Mouse (Mus musculus) liver, embryonic 11.5 days (tissue): ENCODE results near the gene Lrrc45. TPM values are rescaled to one million over a fixed set of nuclear protein-coding genes. Genes with fewer than 3 reads are reported as not detected.

Experiments used
- ATAC-seq: fragments of 200-750 bp; cut with Nextera tagmentation; replicated peaks from 2 replicates; pipeline ENCODE4 v1.8.0; 2017; ENCODE audit warnings: moderate number of reproducible peaks, mild to moderate bottlenecking, moderate TSS enrichment, moderate library complexity; ENCODE audit not compliant: low FRiP score
- DNase-seq: peaks from one replicate; pipeline ENCODE4 v3.0.0-alpha.2; 2017; ENCODE audit warnings: low spot score
- H3K27ac ChIP-seq: fragments of 300-500 bp; sonication (generic); 2 replicates; pipeline ENCODE4 v1.5.1; 2014; ENCODE audit warnings: mild to moderate bottlenecking, low read depth, low read length, control low read depth
- H3K27me3 ChIP-seq: fragments of 300-500 bp; sonication (generic); replicated peaks from 2 replicates; pipeline ENCODE4 v1.6.1; 2014; ENCODE audit warnings: low read length, mixed read lengths; ENCODE audit not compliant: control insufficient read depth, insufficient read depth
- H3K36me3 ChIP-seq: fragments of 300-500 bp; sonication (generic); 2 replicates; pipeline ENCODE4 v1.6.1; 2014; ENCODE audit warnings: mild to moderate bottlenecking, low read length, moderate library complexity, mixed read lengths; ENCODE audit not compliant: control insufficient read depth, insufficient read depth
- H3K4me1 ChIP-seq: fragments of 300-500 bp; sonication (generic); replicated peaks from 2 replicates; pipeline ENCODE4 v1.6.1; 2014; ENCODE audit warnings: low read length, mixed read lengths; ENCODE audit not compliant: control insufficient read depth, insufficient read depth
- H3K4me2 ChIP-seq: fragments of 300-500 bp; sonication (generic); 2 replicates; pipeline ENCODE4 v1.6.1; 2014; ENCODE audit warnings: mild to moderate bottlenecking, control low read depth, moderate library complexity
- H3K4me3 ChIP-seq: fragments of 300-500 bp; sonication (generic); 2 replicates; pipeline ENCODE4 v1.5.1; 2014; ENCODE audit warnings: low read depth, low read length, control low read depth
- H3K9ac ChIP-seq: fragments of 300-500 bp; sonication (generic); 2 replicates; pipeline ENCODE4 v1.6.1; 2014; ENCODE audit warnings: low read depth, low read length, control low read depth
- H3K9me3 ChIP-seq: fragments of 300-500 bp; sonication (generic); 2 replicates; pipeline ENCODE4 v1.6.1; 2016; ENCODE audit warnings: low read length, inconsistent platforms, mixed read lengths; ENCODE audit not compliant: control insufficient read depth
- WGBS: fragments of 180-500 bp; shearing (Covaris S2); extraction: QIAGEN DNeasy Blood & Tissue Kit; methylation state at CpG from one replicate; pipeline ENCODE4 v1.1.7; 2014; 5-methylcytosine and 5-hydroxymethylcytosine counted together
- polyA plus RNA-seq: library from polyadenylated mRNA; unstranded; fragments of >200 nt; fragmentation: Nextera tagmentation; extraction: Ambion mirVana; gene quantifications from 2 replicates; pipeline ENCODE4 v1.2.1, GENCODE M21; 2014

Lrrc45 gene
- polyA plus RNA-seq, 1 experiment from 2014 or later = 38.3 TPM

DNA sequence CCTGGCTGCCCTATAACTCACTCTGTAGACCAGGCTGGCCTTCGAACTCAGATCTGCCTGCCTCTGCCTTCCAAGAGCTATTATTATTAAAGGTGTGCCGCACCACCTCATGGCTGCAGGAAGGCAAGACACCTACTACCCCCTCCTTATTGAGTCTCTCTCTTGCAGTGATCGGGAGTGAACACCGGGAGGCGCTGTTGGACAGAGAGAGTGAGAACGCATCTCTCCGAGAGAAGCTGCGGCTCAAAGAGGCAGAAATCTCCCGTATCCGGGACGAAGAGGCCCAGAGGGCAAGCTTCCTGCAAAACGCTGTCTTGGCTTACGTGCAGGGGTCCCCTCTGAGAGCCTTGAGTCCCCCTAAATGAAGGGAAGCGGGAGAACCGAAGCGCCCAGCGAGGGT lies 6.7 kb downstream of the Lrrc45 start:
- DNase-seq = peak; percentile 85
- Histone ChIP-seq H3K36me3 (peaks cover 17% of the 10 kb centered on the region), H3K27me3 (peaks cover 26% of the 10 kb centered on the region), H3K9ac (no peak overlapping the region; the same call in 1 of the 2 replicates), H3K4me3 (peak overlapping the region; percentile 62; the same call in 1 of the 2 replicates), H3K9me3 (no peaks in the 10 kb centered on the region), H3K27ac (no peak overlapping the region), H3K4me2 (peak overlapping the region; percentile 99), H3K4me1 (peaks cover 21% of the 10 kb centered on the region)
- no peak; the same call in 1 of the 2 replicates for ATAC-seq
- WGBS = 13% methylated on average over 17 of the region's 17 CpGs

GRCm38 (mm10) chr11:120721124-120722066 lies 7.7 kb downstream of the Lrrc45 start, which contains the start of gene Rac3:
Rac3 (plus strand) TSS chr11:120721470.
- H3K27me3 ChIP-seq = peaks cover 26% of the 10 kb centered on the region
- peak within 1 kb of the TSS; percentile 62 for H3K4me3 ChIP-seq
- H3K27ac ChIP-seq = no peak within 1 kb of the TSS
- ATAC-seq = peak; percentile 57
- H3K9me3 ChIP-seq = no peaks in the 10 kb centered on the region
- WGBS = under 1% methylated on average over 89 of the region's 90 CpGs
- H3K36me3 ChIP-seq = peaks cover 17% of the 10 kb centered on the region
- peak within 1 kb of the TSS; percentile 57 for H3K9ac ChIP-seq
- H3K4me1 ChIP-seq = peaks cover 21% of the 10 kb centered on the region
- peak within 1 kb of the TSS; percentile 99 for H3K4me2 ChIP-seq
- peak; percentile 71 for DNase-seq

- WGBS = 23% methylated on average over 21 of the region's 21 CpGs
- ATAC-seq (no peak), DNase-seq (no peak)
- Histone ChIP-seq H3K4me2 (peak overlapping the region; percentile 99), H3K27ac (no peak overlapping the region), H3K9me3 (no peaks in the 10 kb centered on the region), H3K36me3 (peaks cover 11% of the 10 kb centered on the region), H3K4me1 (peaks cover 21% of the 10 kb centered on the region), H3K4me3 (peak overlapping the region; percentile 62), H3K27me3 (peaks cover 26% of the 10 kb centered on the region), H3K9ac (peak overlapping the region; percentile 57)
Observed at GRCm38 (mm10) chr11:120722067-120722630, 8.4 kb downstream of the Lrrc45 start.

DNA sequence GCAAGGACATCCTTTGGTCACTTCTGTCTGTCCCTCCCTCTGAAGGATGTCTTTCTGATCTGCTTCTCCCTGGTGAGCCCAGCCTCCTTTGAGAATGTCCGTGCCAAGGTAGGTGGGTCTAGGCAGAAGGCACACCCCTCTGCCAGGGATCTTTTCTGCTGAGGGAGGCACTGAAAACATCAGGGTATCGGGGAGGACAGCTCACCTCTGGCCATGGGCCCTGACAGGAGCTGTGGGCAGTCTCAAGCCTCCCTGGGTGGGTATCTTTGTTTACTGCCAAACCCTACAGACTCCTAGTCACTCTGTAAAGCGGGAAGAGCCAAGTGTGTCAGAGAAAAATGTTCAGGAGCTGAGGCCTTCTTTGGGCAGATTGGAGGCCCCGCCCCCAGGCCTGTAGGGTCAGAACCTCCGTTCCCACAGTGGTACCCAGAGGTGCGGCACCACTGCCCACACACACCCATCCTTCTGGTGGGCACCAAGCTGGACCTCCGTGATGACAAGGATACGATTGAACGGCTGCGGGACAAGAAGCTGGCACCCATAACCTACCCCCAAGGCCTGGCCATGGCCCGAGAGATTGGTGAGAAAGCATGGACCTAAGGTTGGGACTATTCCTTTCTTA lies 9.1 kb downstream of the Lrrc45 start:
- Histone ChIP-seq H3K27me3 (peaks cover 26% of the 10 kb centered on the region), H3K9me3 (no peaks in the 10 kb centered on the region), H3K4me3 (no peak overlapping the region), H3K27ac (no peak overlapping the region), H3K36me3 (peaks cover 5% of the 10 kb centered on the region), H3K9ac (no peak overlapping the region), H3K4me1 (peaks cover 21% of the 10 kb centered on the region), H3K4me2 (peak overlapping the region; percentile 99; the same call in 1 of the 2 replicates)
- ATAC-seq (no peak), DNase-seq (no peak)
- 85% methylated on average over 11 of the region's 11 CpGs for WGBS

DNA sequence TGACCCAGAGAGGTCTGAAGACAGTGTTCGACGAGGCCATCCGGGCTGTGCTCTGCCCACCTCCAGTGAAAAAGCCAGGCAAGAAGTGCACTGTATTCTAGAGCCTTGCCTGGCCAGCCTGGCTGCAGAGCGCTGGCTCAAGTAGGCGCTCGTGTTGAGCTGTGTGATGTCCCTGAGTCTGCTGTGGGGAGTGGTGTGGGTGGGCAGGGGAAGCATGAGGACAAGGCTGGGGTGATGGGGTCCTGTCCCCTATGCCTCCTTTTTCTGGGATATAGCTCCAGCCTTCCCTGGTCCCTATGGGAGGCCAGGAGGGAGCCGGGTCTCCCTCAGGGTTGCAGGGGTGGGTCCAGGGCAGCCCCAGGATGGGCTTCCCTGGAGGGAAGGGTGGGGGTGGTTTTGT lies 9.8 kb downstream of the Lrrc45 start:
- no peak for DNase-seq
- no peak overlapping the region for H3K4me3 ChIP-seq
- no peak overlapping the region for H3K9ac ChIP-seq
- peaks cover 21% of the 10 kb centered on the region for H3K4me1 ChIP-seq
- H3K4me2 ChIP-seq = no peak overlapping the region
- no peak overlapping the region for H3K27ac ChIP-seq
- peaks cover 5% of the 10 kb centered on the region; the same call in 1 of the 2 replicates for H3K36me3 ChIP-seq
- H3K27me3 ChIP-seq = peaks cover 26% of the 10 kb centered on the region
- WGBS = 84% methylated on average over 7 of the region's 7 CpGs
- no peaks in the 10 kb centered on the region for H3K9me3 ChIP-seq
- no peak for ATAC-seq

GRCm38 (mm10) chr11:120726243-120727168 lies 12.8 kb downstream of the Lrrc45 start:
- H3K27me3 ChIP-seq = peaks cover 23% of the 10 kb centered on the region
- H3K4me3 ChIP-seq = peak overlapping the region; percentile 63
- H3K4me1 ChIP-seq = peaks cover 16% of the 10 kb centered on the region
- H3K9me3 ChIP-seq = no peaks in the 10 kb centered on the region
- H3K4me2 ChIP-seq = peak overlapping the region; percentile 92
- 22% methylated on average over 35 of the region's 36 CpGs for WGBS
- DNase-seq = no peak
- no peaks in the 10 kb centered on the region for H3K36me3 ChIP-seq
- 0 out of 2 replicates have a peak overlapping the region, but pooled peaks have one; percentile 22 for H3K27ac ChIP-seq
- ATAC-seq = peak; percentile 68
- H3K9ac ChIP-seq = peak overlapping the region; percentile 65

- H3K27ac ChIP-seq = 0 out of 2 replicates have a peak within 1 kb of the TSS, but pooled peaks have one; percentile 22
Observed at GRCm38 (mm10) chr11:120727169-120727527, 13.4 kb downstream of the Lrrc45 start, which contains the start of gene Dcxr. Dcxr (minus strand) TSS chr11:120727281.

More at GRCm38 (mm10) chr11:120727169-120727527, 13.4 kb downstream of the Lrrc45 start, which contains the start of gene Dcxr:
- no peaks in the 10 kb centered on the region for H3K36me3 ChIP-seq
- peak within 1 kb of the TSS; percentile 65 for H3K9ac ChIP-seq
- H3K4me3 ChIP-seq = peak within 1 kb of the TSS; percentile 63
- DNase-seq (peak; percentile 85), ATAC-seq (peak; percentile 91)
- peaks cover 9% of the 10 kb centered on the region; the same call in 1 of the 2 replicates for H3K4me1 ChIP-seq
- WGBS = under 1% methylated on average over 14 of the region's 14 CpGs
- H3K4me2 ChIP-seq = peak within 1 kb of the TSS; percentile 92
- peaks cover 16% of the 10 kb centered on the region for H3K27me3 ChIP-seq
- no peaks in the 10 kb centered on the region for H3K9me3 ChIP-seq
